Mouse (Mus musculus): ENCODE measurements at regions not wholly inside any gene's neighbourhood (a gene's known extent, or its start where the extent isn't known, plus 50 kb on each side); places are given as distances from the start of the nearest gene placed in this dataset.

DNA sequence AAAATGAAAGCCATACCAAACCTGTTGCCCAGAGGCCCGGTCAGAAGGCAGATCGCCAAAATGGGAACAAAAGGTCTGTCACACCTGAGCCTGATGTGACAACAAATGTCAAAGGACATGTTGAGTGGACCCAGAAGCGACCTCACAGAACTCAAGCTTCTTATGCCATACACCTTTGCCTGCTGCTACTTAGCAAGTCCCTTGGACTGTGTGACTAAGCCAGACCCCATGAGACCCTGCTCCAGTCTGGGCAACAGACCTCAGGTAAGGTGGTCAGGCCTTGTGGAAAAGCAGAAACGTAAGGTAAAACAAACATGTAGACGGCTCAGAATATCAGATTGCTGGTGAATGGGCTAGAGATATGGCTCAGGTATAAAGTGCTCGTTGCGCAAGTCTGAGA lies 71.8 kb downstream of the Inhbb start:
- TF ChIP-seq CTCF (IDR thresholded peaks at IDR 0.05; ENCODE audit: low read depth, low read length) (no peak), POLR2A (IDR thresholded peaks at IDR 0.05; ENCODE audit: extremely low read depth, insufficient read depth, low read length) (no peak)
